Mouse (Mus musculus) forebrain, embryonic 11.5 days (tissue): ENCODE measurements around the gene Iars2. TPM values are rescaled to one million over a fixed set of nuclear protein-coding genes. Genes with fewer than 3 reads are reported as not detected.
A peak's percentile ranks its signal among the peaks of the same experiment; 100 is the strongest.

Source experiments
- ATAC-seq: fragments of 200-750 bp; cut with Nextera tagmentation; replicated peaks from 2 replicates; pipeline ENCODE4 v1.8.0; 2017; ENCODE audit warnings: moderate TSS enrichment; ENCODE audit not compliant: low FRiP score
- DNase-seq: peaks from one replicate; pipeline ENCODE4 v3.0.0-alpha.2; 2017; ENCODE audit warnings: low spot score
- H3K27ac ChIP-seq: fragments of 300-500 bp; sonication (generic); 2 replicates; pipeline ENCODE4 v1.5.1; 2014; ENCODE audit warnings: low read depth, low read length
- H3K27me3 ChIP-seq: fragments of 300-500 bp; sonication (generic); 2 replicates; pipeline ENCODE4 v1.6.1; 2014; ENCODE audit warnings: mild to moderate bottlenecking, low read length, mixed read lengths; ENCODE audit not compliant: control insufficient read depth, insufficient read depth
- H3K36me3 ChIP-seq: fragments of 300-500 bp; sonication (generic); 2 replicates; pipeline ENCODE4 v1.6.1; 2014; ENCODE audit warnings: mild to moderate bottlenecking, low read length, moderate library complexity, mixed read lengths; ENCODE audit not compliant: control insufficient read depth, insufficient read depth
- H3K4me1 ChIP-seq: fragments of 300-500 bp; sonication (generic); replicated peaks from 2 replicates; pipeline ENCODE4 v1.6.1; 2014; ENCODE audit warnings: low read length, mixed read lengths; ENCODE audit not compliant: control insufficient read depth, insufficient read depth
- H3K4me2 ChIP-seq: fragments of 300-500 bp; sonication (generic); 2 replicates; pipeline ENCODE4 v1.6.1; 2014; ENCODE audit warnings: low read depth, mild to moderate bottlenecking, low read length, moderate library complexity, mixed read lengths; ENCODE audit not compliant: severe bottlenecking
- H3K4me3 ChIP-seq: fragments of 300-500 bp; sonication (generic); 2 replicates; pipeline ENCODE4 v1.5.1; 2014; ENCODE audit warnings: low read depth, low read length
- H3K9ac ChIP-seq: fragments of 300-500 bp; sonication (generic); 2 replicates; pipeline ENCODE4 v1.6.1; 2014; ENCODE audit warnings: low read length
- H3K9me3 ChIP-seq: fragments of 300-500 bp; sonication (generic); 2 replicates; pipeline ENCODE4 v1.6.1; 2016; ENCODE audit warnings: low read length, mixed read lengths; ENCODE audit not compliant: control insufficient read depth
- WGBS: fragments of 180-500 bp; shearing (Covaris S2); extraction: QIAGEN DNeasy Blood & Tissue Kit; methylation state at CpG from one replicate; pipeline ENCODE4 v1.1.7; 2014; 5-methylcytosine and 5-hydroxymethylcytosine counted together
- microRNA counts: library from miRNA; unstranded; fragments of <30 nt; microRNA quantifications from one replicate; lab custom pipeline; 2015
- microRNA-seq: library from miRNA; unstranded; fragments of <30 nt; microRNA quantifications from one replicate; pipeline ENCODE4, GENCODE M21; 2016; ENCODE audit not compliant: insufficient number of aligned reads
- polyA plus RNA-seq: library from polyadenylated mRNA; unstranded; fragments of >200 nt; fragmentation: Nextera tagmentation; extraction: Ambion mirVana; gene quantifications from 2 replicates; pipeline ENCODE4 v1.2.1, GENCODE M21; 2014

Gene Iars2
- polyA plus RNA-seq, 1 experiment from 2014 or later = 29.8 TPM

DNA sequence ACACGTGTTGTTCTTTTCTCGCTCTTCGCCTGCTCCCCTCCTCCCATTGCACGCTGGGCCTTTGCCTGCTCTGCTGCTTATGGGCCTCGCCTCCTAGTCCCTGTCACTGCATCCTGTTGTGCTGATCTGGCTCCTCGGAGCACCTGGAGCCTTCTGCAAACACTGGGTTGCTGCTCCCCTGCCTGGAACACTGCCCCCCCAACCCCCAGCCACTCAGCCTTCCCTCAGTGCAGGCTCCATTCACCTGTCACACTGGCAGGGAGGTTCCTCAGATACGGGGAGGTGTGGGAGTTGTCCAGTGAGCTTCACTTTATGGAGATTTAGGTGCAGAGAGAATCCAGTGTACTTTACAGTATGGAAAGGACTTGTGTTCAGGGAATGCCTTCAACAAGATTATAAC lies 83.7 kb downstream of the Iars2 start:
- Histone ChIP-seq H3K4me2 (no peak overlapping the region), H3K27ac (no peak overlapping the region), H3K4me3 (no peak overlapping the region), H3K9ac (no peak overlapping the region), H3K27me3 (no peaks in the 10 kb centered on the region), H3K9me3 (no peaks in the 10 kb centered on the region), H3K4me1 (no peaks in the 10 kb centered on the region), H3K36me3 (no peaks in the 10 kb centered on the region)
- ATAC-seq (no peak), DNase-seq (no peak)
- WGBS = 83% methylated on average over 3 of the region's 7 CpGs

DNA sequence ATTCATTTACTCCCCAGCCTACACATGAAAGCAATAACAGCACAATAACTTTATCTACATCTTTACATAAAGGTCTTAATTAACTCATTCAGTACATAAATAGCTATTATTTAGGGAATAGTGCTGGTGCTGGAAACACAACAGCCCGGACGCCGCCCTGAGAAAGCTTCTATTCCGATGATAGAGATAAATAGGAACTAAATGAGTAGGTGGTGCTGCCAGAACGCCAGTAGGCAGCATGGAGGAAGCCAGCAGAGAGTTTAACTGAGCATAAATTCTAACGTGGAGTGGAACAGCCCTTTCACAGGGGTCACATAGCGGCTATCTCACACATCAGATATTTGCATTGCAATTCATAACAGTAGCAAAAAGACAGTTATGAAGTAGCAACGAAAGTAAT lies 86.2 kb downstream of the Iars2 start:
- no peak overlapping the region for H3K27ac ChIP-seq
- no peak overlapping the region for H3K4me2 ChIP-seq
- no peak overlapping the region for H3K4me3 ChIP-seq
- H3K27me3 ChIP-seq = no peaks in the 10 kb centered on the region
- no peak for DNase-seq
- H3K36me3 ChIP-seq = peaks cover 5% of the 10 kb centered on the region; the same call in 1 of the 2 replicates
- WGBS = 75% methylated on average over 8 of the region's 8 CpGs
- H3K9ac ChIP-seq = no peak overlapping the region
- no peaks in the 10 kb centered on the region for H3K4me1 ChIP-seq
- H3K9me3 ChIP-seq = no peaks in the 10 kb centered on the region
- no peak for ATAC-seq

DNA sequence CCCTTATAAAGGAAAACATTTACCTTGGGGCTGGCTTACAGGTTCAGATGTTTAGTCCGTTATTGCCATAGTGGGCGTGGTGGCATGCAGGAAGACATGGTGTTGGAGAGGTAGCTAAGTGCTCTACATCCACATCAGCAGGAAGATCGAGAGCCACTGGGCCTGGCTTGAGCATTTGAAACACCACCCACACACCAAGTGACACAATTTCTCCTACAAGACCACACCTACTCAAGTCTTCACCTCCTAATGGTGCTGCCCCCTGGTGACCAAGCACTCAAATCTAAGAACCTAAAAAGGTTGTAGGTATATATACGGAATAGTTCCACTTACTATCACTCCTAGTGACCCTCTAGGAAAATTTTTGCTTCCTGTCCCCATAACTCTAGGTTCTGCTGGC lies 92.7 kb downstream of the Iars2 start:
- no peaks in the 10 kb centered on the region for H3K27me3 ChIP-seq
- H3K9ac ChIP-seq = no peak overlapping the region
- no peaks in the 10 kb centered on the region for H3K9me3 ChIP-seq
- no peaks in the 10 kb centered on the region for H3K4me1 ChIP-seq
- DNase-seq (no peak), ATAC-seq (no peak)
- 89% methylated on average over 4 of the region's 4 CpGs for WGBS
- no peak overlapping the region for H3K4me3 ChIP-seq
- no peak overlapping the region for H3K4me2 ChIP-seq
- no peak overlapping the region for H3K27ac ChIP-seq
- H3K36me3 ChIP-seq = peaks cover 8% of the 10 kb centered on the region; the same call in 1 of the 2 replicates

DNA sequence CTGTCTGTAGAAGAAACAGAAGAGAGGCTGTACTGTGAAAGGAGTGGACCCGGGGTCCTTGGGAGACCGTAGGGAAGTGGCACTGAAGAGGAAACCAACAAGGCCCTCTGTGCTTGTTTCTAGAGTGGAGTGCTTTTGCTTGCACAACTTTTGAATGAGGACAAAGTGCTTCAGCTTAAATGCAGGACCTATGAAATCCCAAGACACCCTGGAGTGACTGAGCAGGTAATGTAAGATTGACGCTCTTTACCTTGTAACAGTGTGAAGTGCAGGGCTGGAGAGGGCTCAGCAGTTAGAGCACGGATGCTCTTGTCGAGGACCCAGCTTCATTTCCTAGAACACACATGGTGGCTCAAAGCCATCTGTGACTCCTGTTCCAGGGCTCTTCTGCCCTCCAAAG lies 93.4 kb downstream of the Iars2 start:
- H3K36me3 ChIP-seq = peaks cover 8% of the 10 kb centered on the region; the same call in 1 of the 2 replicates
- H3K4me3 ChIP-seq = no peak overlapping the region
- no peak overlapping the region for H3K9ac ChIP-seq
- H3K9me3 ChIP-seq = no peaks in the 10 kb centered on the region
- no peak overlapping the region for H3K27ac ChIP-seq
- 89% methylated on average over 5 of the region's 5 CpGs for WGBS
- H3K4me2 ChIP-seq = no peak overlapping the region
- H3K27me3 ChIP-seq = no peaks in the 10 kb centered on the region
- DNase-seq (no peak), ATAC-seq (no peak)
- H3K4me1 ChIP-seq = no peaks in the 10 kb centered on the region

MicroRNAs within 50 kb of the gene (microRNA counts, 519-probe panel; counts per million panel counts)
- microRNA mmu-miR-194 (lab: Ali Mortazavi, UCI) (2,579 counts per million, percentile 5 among the panel's probes with 10 or more counts), microRNA mmu-miR-664 (lab: Ali Mortazavi, UCI) (31.2 counts per million)

Small RNAs within 50 kb of the gene (microRNA-seq; reads per million reads assigned to microRNA genes)
- gene Mir194-1 (2.5 reads per million), gene Mir215 (not detected), gene Mir664 (6.7 reads per million)

Other genes starting within 250 kb of the Iars2 start
- gene Rab3gap2, start 125.3 kb downstream of the Iars2 start, polyA plus RNA-seq = 23.5 and 23.9 TPM in 2 replicates
- 31.8 and 33.1 TPM in 2 replicates for gene Bpnt1, start 2.8 kb upstream of the Iars2 start, polyA plus RNA-seq
- gene Eprs, start 33.6 kb upstream of the Iars2 start, polyA plus RNA-seq = 143 and 150 TPM in 2 replicates
- gene Slc30a10, start 125.5 kb upstream of the Iars2 start, polyA plus RNA-seq = 2.5 and 2.6 TPM in 2 replicates